Mouse (Mus musculus) stomach, embryonic 16.5 days (tissue): ENCODE data around the gene Gm20219. TPM values are rescaled to one million over a fixed set of nuclear protein-coding genes. Genes with fewer than 3 reads are reported as not detected.

ENCODE experiments used
- ATAC-seq: fragments of 200-750 bp; cut with Nextera tagmentation; 2 replicates; pipeline ENCODE4 v1.8.0; 2017; ENCODE audit warnings: moderate number of reproducible peaks, moderate TSS enrichment; ENCODE audit not compliant: insufficient read depth, low FRiP score
- H3K27ac ChIP-seq: fragments of 300-500 bp; sonication (generic); 2 replicates; pipeline ENCODE4 v1.5.1; 2014; ENCODE audit warnings: low read length
- H3K27me3 ChIP-seq: fragments of 300-500 bp; sonication (generic); 2 replicates; pipeline ENCODE4 v1.6.1; 2014; ENCODE audit warnings: low read length, control low read depth, mixed read lengths; ENCODE audit not compliant: control insufficient read depth, insufficient read depth
- H3K36me3 ChIP-seq: fragments of 300-500 bp; sonication (generic); 2 replicates; pipeline ENCODE4 v1.6.1; 2014; ENCODE audit warnings: low read length; ENCODE audit not compliant: control insufficient read depth, insufficient read depth
- H3K4me1 ChIP-seq: fragments of 300-500 bp; sonication (generic); 2 replicates; pipeline ENCODE4 v1.6.1; 2014; ENCODE audit warnings: low read length, control low read depth, mixed read lengths; ENCODE audit not compliant: control insufficient read depth, insufficient read depth
- H3K4me2 ChIP-seq: fragments of 300-500 bp; sonication (generic); 2 replicates; pipeline ENCODE4 v1.6.1; 2014; ENCODE audit warnings: low read depth, low read length, mixed read lengths
- H3K4me3 ChIP-seq: fragments of 300-500 bp; sonication (generic); replicated peaks from 2 replicates; pipeline ENCODE4 v1.5.1; 2014; ENCODE audit warnings: mild to moderate bottlenecking, low read length
- H3K9ac ChIP-seq: fragments of 300-500 bp; sonication (generic); 2 replicates; pipeline ENCODE4 v1.6.1; 2014; ENCODE audit warnings: low read length
- H3K9me3 ChIP-seq: fragments of 300-500 bp; sonication (generic); replicated peaks from 2 replicates; pipeline ENCODE4 v1.6.1; 2016; ENCODE audit warnings: low read length, control low read depth; ENCODE audit not compliant: control insufficient read depth
- WGBS: fragments of 180-500 bp; shearing (Covaris S2); extraction: QIAGEN DNeasy Blood & Tissue Kit; methylation state at CpG from one replicate; pipeline ENCODE4 v1.1.7; 2014; 5-methylcytosine and 5-hydroxymethylcytosine counted together
- polyA plus RNA-seq: library from polyadenylated mRNA; unstranded; fragments of >200 nt; fragmentation: Nextera tagmentation; extraction: Ambion mirVana; gene quantifications from 2 replicates; pipeline ENCODE4 v1.2.1, GENCODE M21; 2015

Gm20219 gene
- polyA plus RNA-seq, 1 experiment from 2014 or later, result 17.5 TPM

DNA sequence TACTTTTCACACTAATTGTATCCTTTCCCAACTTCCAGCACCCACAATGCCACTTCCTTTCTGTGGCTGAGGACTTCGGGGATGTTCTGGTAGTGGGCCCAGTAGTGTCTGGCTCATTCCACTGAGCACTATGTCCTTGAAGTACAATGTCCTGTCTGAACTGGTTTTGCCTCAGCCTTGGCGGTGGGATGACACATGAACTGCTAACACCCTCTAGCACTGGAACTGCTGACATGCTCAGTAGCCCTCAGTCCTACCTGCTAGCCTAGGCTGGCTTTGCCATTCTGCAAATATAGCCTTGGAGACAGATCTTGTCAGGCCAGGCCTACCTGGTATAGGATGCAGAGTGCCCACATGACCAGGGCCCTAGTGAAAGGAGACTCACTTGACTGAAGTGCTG lies 7.7 kb upstream of the Gm20219 start:
- Histone ChIP-seq H3K27me3 (no peaks in the 10 kb centered on the region), H3K4me3 (no peak overlapping the region), H3K4me1 (no peaks in the 10 kb centered on the region), H3K9me3 (no peaks in the 10 kb centered on the region), H3K27ac (no peak overlapping the region), H3K4me2 (no peak overlapping the region), H3K9ac (no peak overlapping the region), H3K36me3 (peaks cover 40% of the 10 kb centered on the region)
- ATAC-seq, result no peak
- WGBS, result 93% methylated on average over 2 of the region's 2 CpGs

DNA sequence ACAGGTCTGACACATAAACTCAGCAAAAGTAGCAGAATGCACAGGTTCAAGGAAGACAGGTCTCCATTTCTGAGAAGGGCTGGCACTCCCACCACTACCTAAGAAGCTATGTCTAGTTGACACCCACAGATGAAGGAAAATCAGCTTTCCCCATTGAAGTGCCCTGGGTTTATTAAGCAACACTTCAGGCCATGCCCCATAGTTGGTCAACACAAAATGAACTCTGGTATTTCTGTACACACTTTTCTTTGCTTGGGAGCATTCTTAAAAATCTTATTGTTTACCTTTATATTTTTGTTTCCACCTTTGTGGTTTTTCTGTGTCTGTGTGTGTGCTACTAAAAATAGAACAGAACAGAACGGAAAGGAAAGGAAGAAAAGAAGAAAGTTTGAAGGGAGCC lies 5.9 kb upstream of the Gm20219 start:
- Histone ChIP-seq H3K4me3 (no peak overlapping the region), H3K27me3 (no peaks in the 10 kb centered on the region), H3K36me3 (peaks cover 33% of the 10 kb centered on the region), H3K4me2 (no peak overlapping the region), H3K27ac (no peak overlapping the region), H3K9ac (no peak overlapping the region), H3K4me1 (no peaks in the 10 kb centered on the region), H3K9me3 (no peaks in the 10 kb centered on the region)
- WGBS, result 58% methylated on average over 1 of the region's 1 CpGs
- no peak for ATAC-seq

DNA sequence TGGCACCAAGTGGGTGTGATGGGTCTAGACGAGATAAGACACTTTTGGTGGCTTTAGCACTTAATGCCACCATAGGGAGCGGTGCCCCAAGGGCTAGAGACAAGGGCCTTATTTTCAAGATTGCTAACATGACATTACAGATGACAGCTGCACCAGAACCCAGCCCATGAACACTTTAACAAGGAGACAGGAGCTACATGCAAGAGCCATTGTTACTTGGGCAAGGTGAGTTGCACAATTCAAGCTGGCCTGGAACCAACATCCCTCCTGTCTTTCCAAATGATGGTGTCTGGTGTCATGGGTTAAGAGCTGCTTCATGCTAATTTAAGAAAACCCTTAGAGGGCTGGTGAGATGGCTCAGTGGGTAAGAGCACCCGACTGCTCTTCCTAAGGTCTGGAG lies 5.2 kb upstream of the Gm20219 start:
- Histone ChIP-seq H3K27ac (no peak overlapping the region), H3K4me2 (no peak overlapping the region), H3K9me3 (no peaks in the 10 kb centered on the region), H3K4me3 (no peak overlapping the region), H3K4me1 (no peaks in the 10 kb centered on the region), H3K27me3 (no peaks in the 10 kb centered on the region), H3K36me3 (peaks cover 28% of the 10 kb centered on the region), H3K9ac (no peak overlapping the region)
- ATAC-seq, result no peak
- 76% methylated on average over 3 of the region's 3 CpGs for WGBS

DNA sequence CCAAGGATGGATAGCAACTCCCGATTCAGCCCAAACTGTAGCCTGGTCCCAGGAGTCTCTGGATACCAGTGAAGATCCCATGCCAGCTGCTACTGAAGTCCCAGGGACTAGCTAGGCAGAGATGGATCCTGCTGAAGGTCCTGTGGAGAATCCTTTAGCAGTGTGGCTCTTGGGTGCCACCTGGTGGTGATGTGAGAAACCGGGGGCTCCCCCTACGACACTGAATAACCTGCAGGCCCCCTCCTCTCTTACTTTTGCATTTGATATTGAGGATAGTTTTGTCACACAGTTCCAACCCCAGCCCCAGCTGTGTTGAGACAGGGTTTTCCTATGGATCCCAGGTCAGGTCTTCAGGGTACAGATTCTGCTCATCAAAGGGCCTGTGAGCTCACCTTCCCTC lies 4.3 kb upstream of the Gm20219 start:
- peak; percentile 6; the same call in 1 of the 2 replicates for ATAC-seq
- H3K4me3 ChIP-seq, result no peak overlapping the region
- no peaks in the 10 kb centered on the region for H3K4me1 ChIP-seq
- H3K27ac ChIP-seq, result no peak overlapping the region
- H3K27me3 ChIP-seq, result no peaks in the 10 kb centered on the region
- peaks cover 22% of the 10 kb centered on the region for H3K36me3 ChIP-seq
- no peaks in the 10 kb centered on the region for H3K9me3 ChIP-seq
- H3K9ac ChIP-seq, result no peak overlapping the region
- H3K4me2 ChIP-seq, result no peak overlapping the region
- WGBS, result 18% methylated on average over 3 of the region's 3 CpGs

DNA sequence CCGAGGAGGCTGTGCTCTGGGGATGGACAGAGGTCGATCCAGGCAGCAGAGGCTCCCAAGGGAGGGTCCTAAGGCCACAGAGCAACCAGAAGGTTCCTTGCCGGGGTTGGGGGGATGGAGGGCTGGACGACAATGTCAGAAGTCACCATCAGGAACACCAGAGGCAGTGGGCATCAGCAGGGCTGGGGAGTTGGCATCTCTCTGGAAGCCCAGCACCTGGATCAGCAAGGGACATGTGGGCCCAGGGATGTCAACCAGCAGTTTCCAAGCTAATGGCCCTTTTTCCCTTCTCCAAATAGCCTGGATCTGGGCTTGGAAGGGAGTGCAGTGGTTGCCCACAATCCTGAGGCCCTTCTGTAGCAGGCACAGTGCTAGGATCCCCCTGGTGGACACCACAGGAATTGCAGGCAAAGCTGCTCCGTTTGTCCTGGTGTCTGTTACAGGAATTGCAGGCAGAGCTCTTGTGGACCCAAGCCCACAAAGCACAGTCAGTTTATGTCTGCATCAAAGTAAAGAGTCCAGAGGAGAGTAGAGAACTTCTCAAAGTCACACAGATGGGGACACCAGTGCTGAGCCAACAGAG lies 1.3 kb downstream of the Gm20219 start:
- no peak for ATAC-seq
- no peak overlapping the region for H3K27ac ChIP-seq
- no peaks in the 10 kb centered on the region for H3K36me3 ChIP-seq

DNA sequence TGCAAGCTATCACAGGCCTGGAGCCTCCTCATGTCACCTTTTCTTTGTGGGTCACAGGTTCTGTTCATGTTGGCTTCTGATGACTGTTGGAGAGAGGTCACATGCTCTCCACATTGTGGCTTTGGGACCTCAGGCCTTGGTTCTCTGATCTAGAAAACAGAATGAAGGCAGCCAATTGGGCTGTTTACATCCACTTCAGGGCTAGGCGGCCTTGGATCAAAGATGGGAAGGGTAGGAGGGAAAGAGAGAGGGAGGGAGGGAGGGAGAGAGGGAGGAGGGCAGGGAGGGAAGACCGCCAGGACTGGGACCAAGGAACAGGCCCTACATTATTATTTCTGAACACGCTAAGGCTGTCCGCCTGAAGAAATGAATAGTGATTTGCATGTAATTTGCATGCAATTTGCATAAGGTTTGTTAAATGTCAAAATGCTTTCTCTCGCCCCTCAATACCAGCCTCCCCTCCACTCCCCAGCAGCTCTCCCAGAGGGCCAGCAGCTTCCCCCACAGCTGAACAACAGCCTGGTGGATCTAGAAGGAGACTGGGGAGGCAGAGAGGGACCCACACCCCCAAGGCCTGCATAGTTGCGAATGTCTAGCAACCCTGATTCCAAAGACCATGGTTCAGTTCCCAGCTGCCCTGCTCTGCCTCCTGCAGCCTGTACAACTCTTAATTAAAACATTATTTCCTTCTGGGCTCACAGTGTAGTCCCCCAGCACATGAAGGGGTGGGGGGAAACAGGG lies 2.2 kb downstream of the Gm20219 start:
- no peak for ATAC-seq

More for the DNA sequence above, 1.3 kb downstream of the Gm20219 start:
- WGBS, result 64% methylated on average over 5 of the region's 5 CpGs
- no peaks in the 10 kb centered on the region for H3K9me3 ChIP-seq
- H3K4me1 ChIP-seq, result peaks cover 5% of the 10 kb centered on the region; the same call in 1 of the 2 replicates
- peak overlapping the region; percentile 42 for H3K4me3 ChIP-seq
- peak overlapping the region; percentile 44 for H3K4me2 ChIP-seq
- no peak overlapping the region for H3K9ac ChIP-seq
- H3K27me3 ChIP-seq, result no peaks in the 10 kb centered on the region

DNA sequence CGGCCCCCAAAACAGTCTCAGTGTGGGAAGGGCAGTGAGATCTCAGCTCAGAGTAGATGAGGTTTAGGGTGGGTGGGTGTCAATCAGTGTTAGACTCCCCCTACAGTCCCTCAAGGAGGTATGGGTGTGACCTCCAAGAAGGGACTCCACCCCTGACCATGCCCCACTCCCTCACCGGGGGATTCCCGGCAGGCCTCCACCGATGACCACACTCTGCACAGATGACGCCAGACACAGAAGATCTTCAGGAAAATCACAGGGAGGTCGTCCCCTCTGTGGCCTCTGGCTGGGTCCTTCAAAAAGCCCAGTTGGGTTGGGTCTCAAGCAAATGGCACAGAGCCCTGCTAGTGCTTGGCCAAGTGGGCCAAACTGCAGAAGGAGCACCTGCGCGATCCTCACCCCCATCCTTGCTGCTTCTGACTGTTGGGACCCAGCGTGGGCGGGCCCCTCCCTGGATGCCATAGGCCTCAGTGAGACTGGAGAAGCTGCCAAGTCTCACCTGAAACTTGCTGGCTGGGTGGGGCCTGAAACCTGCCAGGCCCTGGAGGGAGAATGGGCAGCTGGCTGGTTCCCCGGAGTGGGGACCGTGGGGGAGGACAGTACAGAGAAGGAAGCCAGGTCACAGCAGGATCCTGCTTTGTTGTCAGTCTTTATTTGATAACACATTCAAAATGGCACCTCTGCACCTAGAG lies 3.3 kb downstream of the Gm20219 start:
- WGBS, result 63% methylated on average over 12 of the region's 12 CpGs
- H3K36me3 ChIP-seq, result no peaks in the 10 kb centered on the region
- ATAC-seq, result peak; percentile 18; the same call in 1 of the 2 replicates
- 0 out of 2 replicates have a peak overlapping the region, but pooled peaks have one; percentile 25 for H3K9ac ChIP-seq
- H3K4me3 ChIP-seq, result no peak overlapping the region
- no peaks in the 10 kb centered on the region for H3K27me3 ChIP-seq
- H3K4me1 ChIP-seq, result peaks cover 5% of the 10 kb centered on the region; the same call in 1 of the 2 replicates
- no peak overlapping the region for H3K4me2 ChIP-seq
- H3K27ac ChIP-seq, result peak overlapping the region; percentile 67
- no peaks in the 10 kb centered on the region for H3K9me3 ChIP-seq

More for the DNA sequence above, 2.2 kb downstream of the Gm20219 start:
- H3K27ac ChIP-seq, result peak overlapping the region; percentile 67; the same call in 1 of the 2 replicates
- H3K36me3 ChIP-seq, result no peaks in the 10 kb centered on the region
- H3K9ac ChIP-seq, result no peak overlapping the region
- peaks cover 5% of the 10 kb centered on the region; the same call in 1 of the 2 replicates for H3K4me1 ChIP-seq
- no peak overlapping the region for H3K4me2 ChIP-seq
- H3K4me3 ChIP-seq, result no peak overlapping the region
- no peaks in the 10 kb centered on the region for H3K9me3 ChIP-seq
- H3K27me3 ChIP-seq, result no peaks in the 10 kb centered on the region
- 85% methylated on average over 6 of the region's 6 CpGs for WGBS

DNA sequence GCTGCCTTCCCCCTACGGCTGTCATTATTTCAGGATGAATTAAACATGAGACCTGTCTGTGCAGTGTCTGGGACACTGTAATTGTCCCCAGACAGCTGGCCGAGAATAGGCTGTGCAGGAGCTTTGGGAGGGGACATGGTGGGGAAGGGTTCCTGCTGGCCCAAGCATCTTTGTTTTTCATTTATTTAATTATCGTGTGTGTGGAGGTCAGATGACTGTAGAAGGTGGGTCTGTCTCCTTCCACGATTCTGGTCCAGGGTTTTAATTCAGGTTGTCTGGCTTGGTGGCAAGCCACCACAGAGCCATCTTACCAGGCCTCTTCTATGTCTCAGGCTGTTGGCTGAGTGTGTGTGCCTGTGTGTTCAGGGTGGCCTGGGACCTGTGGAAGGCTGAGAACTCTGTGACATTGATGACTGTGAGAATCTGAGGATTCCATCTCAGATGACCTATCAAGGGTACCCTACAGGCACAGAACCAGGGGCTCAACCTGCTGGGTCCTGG lies 5.5 kb downstream of the Gm20219 start:
- no peaks in the 10 kb centered on the region for H3K36me3 ChIP-seq
- H3K9ac ChIP-seq, result no peak overlapping the region
- H3K9me3 ChIP-seq, result no peaks in the 10 kb centered on the region
- no peak overlapping the region for H3K4me2 ChIP-seq
- H3K27ac ChIP-seq, result no peak overlapping the region
- WGBS, result 67% methylated on average over 4 of the region's 4 CpGs
- no peak overlapping the region for H3K4me3 ChIP-seq
- peaks cover 5% of the 10 kb centered on the region; the same call in 1 of the 2 replicates for H3K4me1 ChIP-seq
- no peaks in the 10 kb centered on the region for H3K27me3 ChIP-seq
- ATAC-seq, result no peak
